Mouse (Mus musculus): ENCODE data around the gene Lrrc4.

GRCm38 (mm10) chr6:28633656-28634055, 197.9 kb downstream of the Lrrc4 start:
- no peak for TF ChIP-seq EP300 (optimal IDR thresholded peaks at IDR 0.05)
- TF ChIP-seq CTCF (IDR thresholded peaks at IDR 0.05; ENCODE audit: low read depth), result no peak
